Mouse (Mus musculus): ENCODE measurements around the gene Kcnip4.

DNA sequence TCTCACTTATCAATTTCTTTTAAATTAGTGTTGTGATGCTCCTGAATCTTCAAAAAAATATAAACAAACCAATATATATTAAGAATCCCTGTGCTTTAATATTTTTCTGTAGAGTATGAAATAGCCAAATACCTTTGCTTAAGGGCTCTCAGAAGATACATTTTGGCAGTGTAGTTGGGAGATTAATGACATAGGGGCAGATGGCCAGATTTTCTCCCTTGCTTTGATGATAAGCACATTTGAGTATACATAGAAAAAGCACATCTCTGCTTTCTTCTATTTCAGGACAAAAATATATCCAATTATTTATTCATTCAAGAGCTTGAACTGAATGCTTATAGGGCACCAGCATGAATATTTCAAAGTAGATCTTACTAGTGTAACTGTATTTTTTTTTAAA lies 465.8 kb downstream of the Kcnip4 start:
- no peak for TF ChIP-seq MAX (IDR thresholded peaks at IDR 0.05; ENCODE audit: low read depth)
- no peak for TF ChIP-seq POLR2A (IDR thresholded peaks at IDR 0.05; ENCODE audit: insufficient read length, low read depth)
- TF ChIP-seq MYOG (IDR thresholded peaks at IDR 0.05; ENCODE audit: control insufficient read depth in 1 of 3, insufficient read depth in 1 of 3, insufficient read length in 2 of 3, low read depth in 2 of 3): no peak
- no peak for TF ChIP-seq USF1 (IDR thresholded peaks at IDR 0.05; ENCODE audit: low read depth)
- TF ChIP-seq CEBPB (IDR thresholded peaks at IDR 0.05; ENCODE audit: insufficient read depth, poor library complexity, severe bottlenecking): no peak
- TF ChIP-seq E2F4 (IDR thresholded peaks at IDR 0.05; ENCODE audit: insufficient read depth): no peak
- TF ChIP-seq POLR2AphosphoS2 (IDR thresholded peaks at IDR 0.05; ENCODE audit: insufficient read length, low read depth): no peak
- no peak for TF ChIP-seq MYOD1 (IDR thresholded peaks at IDR 0.05; ENCODE audit: control insufficient read depth in 1 of 3, insufficient read length in 2 of 3, low read depth in 2 of 3)
- TF ChIP-seq REST (IDR thresholded peaks at IDR 0.05; ENCODE audit: insufficient read depth, insufficient read length): no peak
- no peak for TF ChIP-seq TCF12 (IDR thresholded peaks at IDR 0.05; ENCODE audit: insufficient read depth, poor library complexity, severe bottlenecking)

All from myocyte (in vitro differentiated cells).